Mouse (Mus musculus): ENCODE data around the gene Gimap4. TPM values are rescaled to one million over a fixed set of nuclear protein-coding genes. Genes with fewer than 3 reads are reported as not detected.

Gimap4 gene
- polyA plus RNA-seq, 1 experiment from 2014 or later, result 4.2 TPM

Other genes with a start within 250 kb of the Gimap4 start
- 21.2 and 22.2 TPM in 2 replicates for gene Zfp467, start 238.7 kb upstream of the Gimap4 start, polyA plus RNA-seq (2016; fragmentation: Nextera tagmentation; extraction: Ambion mirVana)
- 0.34 and 0.40 TPM in 2 replicates for gene Sspo, start 236.3 kb upstream of the Gimap4 start, polyA plus RNA-seq (2016; fragmentation: Nextera tagmentation; extraction: Ambion mirVana)
- gene Atp6v0e2, start 146.9 kb upstream of the Gimap4 start, polyA plus RNA-seq (2016; fragmentation: Nextera tagmentation; extraction: Ambion mirVana), result 74.7 and 75.0 TPM in 2 replicates
- 19.7 and 22.5 TPM in 2 replicates for gene Lrrc61, start 129.8 kb upstream of the Gimap4 start, polyA plus RNA-seq (2016; fragmentation: Nextera tagmentation; extraction: Ambion mirVana)
- 1.8 and 3.3 TPM in 2 replicates for gene Rarres2, start 111.8 kb upstream of the Gimap4 start, polyA plus RNA-seq (2016; fragmentation: Nextera tagmentation; extraction: Ambion mirVana)
- gene Gm45021, start 94.9 kb upstream of the Gimap4 start, polyA plus RNA-seq (2016; fragmentation: Nextera tagmentation; extraction: Ambion mirVana), result not detected in 2 replicates
- gene Repin1, start 90.7 kb upstream of the Gimap4 start, polyA plus RNA-seq (2016; fragmentation: Nextera tagmentation; extraction: Ambion mirVana), result 43.1 and 43.9 TPM in 2 replicates
- gene Gm44965, start 90.6 kb upstream of the Gimap4 start, polyA plus RNA-seq (2016; fragmentation: Nextera tagmentation; extraction: Ambion mirVana), result not detected in 2 replicates
- 12.7 and 14.6 TPM in 2 replicates for gene Zfp775, start 82.5 kb upstream of the Gimap4 start, polyA plus RNA-seq (2016; fragmentation: Nextera tagmentation; extraction: Ambion mirVana)
- 2.6 and 3.1 TPM in 2 replicates for gene AI854703, start 57.8 kb upstream of the Gimap4 start, polyA plus RNA-seq (2016; fragmentation: Nextera tagmentation; extraction: Ambion mirVana)
- 1.0 and 1.1 TPM in 2 replicates for gene Gimap8, start 37.3 kb upstream of the Gimap4 start, polyA plus RNA-seq (2016; fragmentation: Nextera tagmentation; extraction: Ambion mirVana)
- gene Gimap9, start 8.4 kb upstream of the Gimap4 start, polyA plus RNA-seq (2016; fragmentation: Nextera tagmentation; extraction: Ambion mirVana), result 3.7 and 4.4 TPM in 2 replicates
- 8.5 and 9.6 TPM in 2 replicates for gene Gimap6, start 23.7 kb downstream of the Gimap4 start, polyA plus RNA-seq (2016; fragmentation: Nextera tagmentation; extraction: Ambion mirVana)
- 1.7 TPM in 1 of 2 replicates, not detected in the other for gene Gm28053, start 34.1 kb downstream of the Gimap4 start, polyA plus RNA-seq (2016; fragmentation: Nextera tagmentation; extraction: Ambion mirVana)
- not detected in 2 replicates for gene Gimap7, start 34.1 kb downstream of the Gimap4 start, polyA plus RNA-seq (2016; fragmentation: Nextera tagmentation; extraction: Ambion mirVana)
- 5.4 and 6.7 TPM in 2 replicates for gene Gimap1, start 54.5 kb downstream of the Gimap4 start, polyA plus RNA-seq (2016; fragmentation: Nextera tagmentation; extraction: Ambion mirVana)
- gene Gimap5, start 61.6 kb downstream of the Gimap4 start, polyA plus RNA-seq (2016; fragmentation: Nextera tagmentation; extraction: Ambion mirVana), result 0.97 and 1.6 TPM in 2 replicates
- not detected in 2 replicates for gene Gimap3, start 86.3 kb downstream of the Gimap4 start, polyA plus RNA-seq (2016; fragmentation: Nextera tagmentation; extraction: Ambion mirVana)
- gene Tmem176a, start 156.4 kb downstream of the Gimap4 start, polyA plus RNA-seq (2016; fragmentation: Nextera tagmentation; extraction: Ambion mirVana), result 26.5 and 28.5 TPM in 2 replicates
- gene Tmem176b, start 156.9 kb downstream of the Gimap4 start, polyA plus RNA-seq (2016; fragmentation: Nextera tagmentation; extraction: Ambion mirVana), result 114 and 118 TPM in 2 replicates
- not detected in 2 replicates for gene Aoc1, start 188.3 kb downstream of the Gimap4 start, polyA plus RNA-seq (2016; fragmentation: Nextera tagmentation; extraction: Ambion mirVana)
- gene 1600015I10Rik, start 245.3 kb downstream of the Gimap4 start, polyA plus RNA-seq (2016; fragmentation: Nextera tagmentation; extraction: Ambion mirVana), result not detected in 2 replicates